Mouse (Mus musculus): Measurements from ENCODE around the gene Tusc2. TPM values are rescaled to one million over a fixed set of nuclear protein-coding genes. Genes with fewer than 3 reads are reported as not detected.
"Not testable (repeated sequence)": the region's sequence is repeated elsewhere in the genome, so short reads cannot be mapped to it uniquely, and the experiment has no call there.

The Tusc2 gene
- polyA plus RNA-seq, 1 experiment from 2014 or later: 129 TPM

DNA sequence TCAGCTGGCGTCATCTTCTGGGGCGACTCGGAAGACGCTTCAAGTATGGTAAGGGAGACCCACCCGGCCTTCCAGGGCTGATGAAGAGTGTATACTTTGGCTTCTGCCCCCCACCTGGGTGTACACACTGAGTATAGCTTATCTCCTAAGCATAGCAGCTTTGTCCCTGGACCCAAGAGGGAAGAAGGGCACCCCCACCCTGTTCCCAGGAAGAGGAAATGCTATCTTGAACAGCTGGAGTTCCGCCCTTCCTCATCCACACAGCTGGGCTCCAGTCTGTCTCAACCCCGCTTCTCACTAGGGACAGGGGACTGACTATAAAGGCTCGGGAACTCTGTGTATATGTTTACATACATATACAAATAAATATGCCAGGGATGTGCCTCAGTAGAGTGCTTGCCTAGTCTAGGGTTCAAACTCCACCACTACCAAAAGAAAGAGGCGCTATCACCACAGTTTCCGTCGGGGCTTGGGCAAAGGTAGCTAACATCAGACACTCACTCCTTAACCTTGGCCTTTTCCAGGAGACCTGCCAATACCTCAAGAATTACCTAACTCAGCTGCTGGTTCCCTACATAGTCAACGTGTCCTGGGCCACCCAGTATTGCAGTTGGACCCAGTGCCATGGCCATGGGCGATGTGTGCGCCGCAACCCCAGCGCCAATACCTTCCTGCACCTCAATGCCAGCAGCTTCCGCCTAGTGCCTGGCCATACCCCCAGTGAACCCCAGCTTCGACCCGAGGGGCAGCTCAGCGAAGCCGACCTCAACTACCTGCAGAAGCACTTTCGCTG, 8.7 kb downstream of the Tusc2 start:
- Histone ChIP-seq H3K27me3 (no peaks in the 10 kb centered on the region), H3K4me2 (no peak overlapping the region), H3K9ac (no peak overlapping the region), H3K4me1 (replicated peaks) (peaks cover 40% of the 10 kb centered on the region), H3K4me3 (no peak overlapping the region), H3K9me3 (no peaks in the 10 kb centered on the region), H3K27ac (replicated peaks) (no peak overlapping the region), H3K36me3 (peaks cover 24% of the 10 kb centered on the region)
- WGBS: 93% methylated on average over 22 of the region's 22 CpGs
- no peak for ATAC-seq (ENCODE audit: low FRiP score, low read depth)

- H3K27me3 ChIP-seq: no peaks in the 10 kb centered on the region
- H3K9ac ChIP-seq: no peak overlapping the region
- ATAC-seq (ENCODE audit: low FRiP score, low read depth): no peak
- no peaks in the 10 kb centered on the region for H3K9me3 ChIP-seq
- WGBS: 100% methylated on average over 2 of the region's 2 CpGs
- peaks cover 37% of the 10 kb centered on the region for H3K4me1 ChIP-seq (replicated peaks)
- H3K4me3 ChIP-seq: no peak overlapping the region
- H3K4me2 ChIP-seq: no peak overlapping the region
- H3K27ac ChIP-seq (replicated peaks): no peak overlapping the region
- peaks cover 24% of the 10 kb centered on the region for H3K36me3 ChIP-seq
Measured at GRCm38 (mm10) chr9:107572327-107572662, 9.2 kb downstream of the Tusc2 start.

DNA sequence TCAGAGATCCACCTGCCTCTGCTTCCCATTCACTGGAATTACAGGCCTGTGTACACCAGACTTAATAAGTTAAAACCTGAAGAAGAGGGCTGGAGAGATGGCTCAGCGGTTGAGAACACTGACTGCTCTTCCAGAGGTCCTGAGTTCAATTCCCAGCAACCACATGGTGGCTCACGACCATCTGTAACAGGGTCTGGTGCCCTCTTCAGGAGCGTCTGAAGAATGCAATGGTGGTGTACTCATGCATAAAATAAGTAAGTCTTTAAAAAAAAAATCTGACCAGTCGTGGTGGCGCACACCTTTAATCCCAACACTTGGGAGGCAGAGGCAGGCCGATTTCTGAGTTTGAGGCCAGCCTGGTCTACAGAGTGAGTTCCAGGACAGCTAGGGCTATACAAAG, 10.7 kb downstream of the Tusc2 start:
- peaks cover 28% of the 10 kb centered on the region for H3K4me1 ChIP-seq (replicated peaks)
- H3K27ac ChIP-seq (replicated peaks); H3K9ac ChIP-seq; H3K4me2 ChIP-seq; H3K9me3 ChIP-seq; H3K27me3 ChIP-seq; H3K4me3 ChIP-seq; ATAC-seq (ENCODE audit: low FRiP score, low read depth): not testable (repeated sequence)
- 83% methylated on average over 6 of the region's 6 CpGs for WGBS
- peaks cover 24% of the 10 kb centered on the region for H3K36me3 ChIP-seq

DNA sequence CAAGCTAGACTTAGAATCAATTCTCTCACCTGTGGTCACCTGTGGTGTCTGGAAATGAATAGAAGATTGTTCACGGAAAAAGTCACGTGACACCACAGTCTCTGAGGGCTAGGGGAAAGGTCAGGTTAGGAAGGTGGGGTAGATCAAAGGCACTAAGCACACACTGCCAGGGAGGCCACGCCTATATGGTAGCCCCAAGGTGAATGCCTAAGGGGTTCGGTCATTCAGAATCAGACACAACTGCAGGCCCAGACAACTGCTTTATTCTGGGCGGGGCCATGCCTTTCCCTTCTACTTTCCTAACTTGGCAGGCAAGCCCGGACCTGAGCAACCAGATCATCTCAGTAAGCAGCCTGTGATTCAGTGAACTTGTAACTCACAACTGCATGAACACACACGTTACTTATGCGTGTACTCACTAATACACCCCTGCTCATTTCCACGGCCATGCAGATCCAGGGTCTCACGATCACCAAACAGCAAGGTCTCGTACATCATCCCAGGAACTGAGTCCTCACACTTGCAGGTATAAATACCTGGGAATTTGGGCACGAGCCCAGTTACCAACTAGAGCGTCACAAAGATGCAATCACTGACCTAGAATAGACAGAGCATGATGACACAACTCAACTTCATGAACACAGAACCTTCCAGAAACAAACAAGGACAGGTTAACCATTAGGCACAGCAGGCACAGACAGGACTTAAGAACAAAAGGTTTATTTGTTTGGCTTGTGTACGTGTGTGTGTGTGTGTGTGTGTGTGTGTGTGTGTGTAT, 12.7 kb downstream of the Tusc2 start:
- no peak for ATAC-seq (ENCODE audit: low FRiP score, low read depth)
- Histone ChIP-seq H3K4me3 (no peak overlapping the region), H3K9me3 (no peaks in the 10 kb centered on the region), H3K36me3 (peaks cover 24% of the 10 kb centered on the region), H3K27ac (replicated peaks) (peak overlapping the region; percentile 9; the same call in 1 of the 2 replicates), H3K4me1 (replicated peaks) (peaks cover 30% of the 10 kb centered on the region), H3K27me3 (no peaks in the 10 kb centered on the region), H3K9ac (no peak overlapping the region), H3K4me2 (no peak overlapping the region)
- 87% methylated on average over 14 of the region's 14 CpGs for WGBS

GRCm38 (mm10) chr9:107576357-107577107, 13.5 kb downstream of the Tusc2 start, which contains the start of gene Hyal1:
TSS of gene Hyal1 (plus strand) at chr9:107576927.
- Histone ChIP-seq H3K9me3 (no peaks in the 10 kb centered on the region), H3K4me1 (replicated peaks) (peaks cover 29% of the 10 kb centered on the region), H3K4me2 (peak within 1 kb of the TSS; percentile 45), H3K4me3 (peak within 1 kb of the TSS; percentile 18), H3K27me3 (no peaks in the 10 kb centered on the region), H3K9ac (no peak within 1 kb of the TSS), H3K27ac (replicated peaks) (peak within 1 kb of the TSS; percentile 54), H3K36me3 (peaks cover 24% of the 10 kb centered on the region)
- 27% methylated on average over 16 of the region's 16 CpGs for WGBS
- peak; percentile 54 for ATAC-seq (ENCODE audit: low FRiP score, low read depth)

DNA sequence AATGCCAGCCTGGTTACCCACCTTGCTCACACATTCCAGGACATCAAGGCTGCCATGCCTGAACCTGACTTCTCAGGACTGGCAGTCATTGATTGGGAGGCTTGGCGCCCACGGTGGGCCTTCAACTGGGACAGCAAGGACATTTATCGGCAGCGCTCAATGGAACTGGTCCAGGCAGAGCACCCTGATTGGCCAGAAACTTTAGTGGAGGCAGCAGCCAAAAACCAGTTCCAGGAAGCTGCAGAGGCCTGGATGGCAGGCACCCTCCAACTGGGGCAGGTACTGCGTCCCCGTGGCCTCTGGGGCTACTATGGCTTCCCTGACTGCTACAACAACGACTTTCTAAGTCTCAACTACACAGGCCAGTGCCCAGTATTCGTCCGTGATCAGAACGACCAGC, 14.8 kb downstream of the Tusc2 start:
- H3K9ac ChIP-seq: no peak overlapping the region
- H3K4me2 ChIP-seq: no peak overlapping the region
- ATAC-seq (ENCODE audit: low FRiP score, low read depth): no peak
- H3K4me3 ChIP-seq: no peak overlapping the region
- H3K36me3 ChIP-seq: peaks cover 18% of the 10 kb centered on the region
- no peak overlapping the region for H3K27ac ChIP-seq (replicated peaks)
- WGBS: 94% methylated on average over 10 of the region's 10 CpGs
- no peaks in the 10 kb centered on the region for H3K27me3 ChIP-seq
- no peaks in the 10 kb centered on the region for H3K9me3 ChIP-seq
- peaks cover 31% of the 10 kb centered on the region for H3K4me1 ChIP-seq (replicated peaks)

- no peak within 1 kb of the TSS for H3K27ac ChIP-seq (replicated peaks)
- no peak within 1 kb of the TSS for H3K4me3 ChIP-seq
- H3K4me1 ChIP-seq (replicated peaks): peaks cover 31% of the 10 kb centered on the region
- ATAC-seq (ENCODE audit: low FRiP score, low read depth): no peak
- no peaks in the 10 kb centered on the region for H3K9me3 ChIP-seq
- H3K36me3 ChIP-seq: peaks cover 12% of the 10 kb centered on the region
- H3K4me2 ChIP-seq: peak within 1 kb of the TSS; percentile 92; the same call in 1 of the 2 replicates
- 92% methylated on average over 3 of the region's 3 CpGs for WGBS
- H3K27me3 ChIP-seq: no peaks in the 10 kb centered on the region
- H3K9ac ChIP-seq: no peak within 1 kb of the TSS
Measured at GRCm38 (mm10) chr9:107578587-107578986, 15.5 kb downstream of the Tusc2 start, which contains the start of gene Naa80. TSS of gene Naa80 (plus strand) at chr9:107578887.

- no peak overlapping the region for H3K9ac ChIP-seq
- peak overlapping the region; percentile 92; the same call in 1 of the 2 replicates for H3K4me2 ChIP-seq
Measured at GRCm38 (mm10) chr9:107579023-107579900, 16.2 kb downstream of the Tusc2 start.

GRCm38 (mm10) chr9:107580501-107581317, 17.7 kb downstream of the Tusc2 start, which contains the start of gene Hyal3:
TSS of gene Hyal3 (plus strand) at chr9:107580818.
- peak within 1 kb of the TSS; percentile 92 for H3K4me2 ChIP-seq
- no peaks in the 10 kb centered on the region for H3K9me3 ChIP-seq
- H3K9ac ChIP-seq: peak within 1 kb of the TSS; percentile 54
- peaks cover 31% of the 10 kb centered on the region for H3K4me1 ChIP-seq (replicated peaks)
- peak within 1 kb of the TSS; percentile 60 for H3K4me3 ChIP-seq
- no peaks in the 10 kb centered on the region for H3K27me3 ChIP-seq
- WGBS: under 1% methylated on average over 32 of the region's 32 CpGs
- ATAC-seq (ENCODE audit: low FRiP score, low read depth): peak; percentile 76
- peak within 1 kb of the TSS; percentile 82 for H3K27ac ChIP-seq (replicated peaks)
- no peaks in the 10 kb centered on the region for H3K36me3 ChIP-seq

More at GRCm38 (mm10) chr9:107579023-107579900, 16.2 kb downstream of the Tusc2 start:
- no peak overlapping the region for H3K4me3 ChIP-seq
- H3K4me1 ChIP-seq (replicated peaks): peaks cover 31% of the 10 kb centered on the region
- H3K27ac ChIP-seq (replicated peaks): no peak overlapping the region
- no peaks in the 10 kb centered on the region for H3K27me3 ChIP-seq
- WGBS: 89% methylated on average over 14 of the region's 14 CpGs
- no peaks in the 10 kb centered on the region for H3K9me3 ChIP-seq
- peaks cover 9% of the 10 kb centered on the region for H3K36me3 ChIP-seq
- ATAC-seq (ENCODE audit: low FRiP score, low read depth): no peak

- Histone ChIP-seq H3K4me1 (replicated peaks) (peaks cover 31% of the 10 kb centered on the region), H3K9me3 (no peaks in the 10 kb centered on the region), H3K27ac (replicated peaks) (no peak overlapping the region), H3K9ac (peak overlapping the region; percentile 54), H3K4me3 (peak overlapping the region; percentile 60), H3K27me3 (no peaks in the 10 kb centered on the region), H3K4me2 (peak overlapping the region; percentile 92), H3K36me3 (no peaks in the 10 kb centered on the region)
- ATAC-seq (ENCODE audit: low FRiP score, low read depth): no peak
- WGBS: 81% methylated on average over 4 of the region's 4 CpGs
Measured at GRCm38 (mm10) chr9:107581584-107581983, 18.5 kb downstream of the Tusc2 start.

Measured in hindbrain, embryonic 15.5 days (tissue).